Mouse (Mus musculus) embryonic fibroblast, embryonic 13.5 days (primary cell): ENCODE results near the gene Agxt.

Source experiments
- CTCF ChIP-seq: IDR thresholded peaks from 2 replicates; pipeline ENCODE4 v1.5.1; 2011; ENCODE audit warnings: mild to moderate bottlenecking, control low read depth, low read length, moderate library complexity, borderline replicate concordance; ENCODE audit not compliant: insufficient read depth
- POLR2A ChIP-seq: IDR thresholded peaks from 2 replicates; pipeline ENCODE4 v1.6.1; 2011; ENCODE audit warnings: low read depth, mild to moderate bottlenecking, control low read depth, low read length, moderate library complexity

DNA sequence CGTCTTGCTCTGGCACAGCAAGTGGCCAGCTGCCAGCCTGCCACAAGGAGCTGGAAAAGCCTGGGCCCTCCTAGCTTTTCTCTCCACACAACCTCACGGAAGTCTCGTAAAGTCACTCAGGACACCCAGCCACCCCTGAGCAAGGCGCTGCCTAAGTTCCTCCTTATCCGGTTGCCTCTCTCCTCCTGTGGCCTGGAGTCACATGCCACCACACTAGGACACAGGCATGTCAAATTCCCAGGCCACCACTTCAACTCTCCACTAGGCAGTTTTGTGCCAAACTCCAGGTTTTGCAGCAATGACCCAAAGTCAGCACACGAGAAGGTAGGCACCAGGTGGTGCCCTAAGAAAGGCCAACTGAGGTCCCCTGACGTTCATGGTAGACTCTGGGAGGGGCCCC, 27.5 kb downstream of the Agxt start:
- TF ChIP-seq POLR2A = no peak
- TF ChIP-seq CTCF = no peak
